Mouse (Mus musculus) adrenal gland, postnatal 10 days (tissue): ENCODE results near the gene Tbca. TPM values are rescaled to one million over a fixed set of nuclear protein-coding genes. Genes with fewer than 3 reads are reported as not detected.
A peak's percentile ranks its signal among the peaks of the same experiment; 100 is the strongest.

Experiments used
- DNase-seq: peaks from one replicate; pipeline ENCODE4 v3.0.0; 2021; ENCODE audit warnings: mixed read lengths
- long read RNA-seq, 2 experiments: library from polyadenylated mRNA; stranded (forward); transcript quantifications; one replicate each; pipeline ENCODE4 v2.0.0; 2021
- total RNA-seq, 2 experiments: library from RNA; stranded (reverse); gene quantifications; 2 replicates each; pipeline ENCODE4 v1.2.3; 2021

The Tbca gene
- 100 to 1,000 TPM; 234 to 235 TPM for total RNA-seq
- long read RNA-seq, experiment 1, transcript Tbca-201 (4 exons, 559 nt) = major isoform, 156 of 183 reads
- long read RNA-seq, experiment 1, partial matches to known transcripts = 26 of 183 reads
- long read RNA-seq, experiment 1, other reads (novel, unspliced or antisense) = 1 of 183 reads
- long read RNA-seq, experiment 2, transcript Tbca-201 (4 exons, 559 nt) = major isoform, 106 of 108 reads
- long read RNA-seq, experiment 2, partial matches to known transcripts = 2 of 108 reads
- long read RNA-seq, experiment 2, other reads (novel, unspliced or antisense) = 0 of 108 reads

DNA sequence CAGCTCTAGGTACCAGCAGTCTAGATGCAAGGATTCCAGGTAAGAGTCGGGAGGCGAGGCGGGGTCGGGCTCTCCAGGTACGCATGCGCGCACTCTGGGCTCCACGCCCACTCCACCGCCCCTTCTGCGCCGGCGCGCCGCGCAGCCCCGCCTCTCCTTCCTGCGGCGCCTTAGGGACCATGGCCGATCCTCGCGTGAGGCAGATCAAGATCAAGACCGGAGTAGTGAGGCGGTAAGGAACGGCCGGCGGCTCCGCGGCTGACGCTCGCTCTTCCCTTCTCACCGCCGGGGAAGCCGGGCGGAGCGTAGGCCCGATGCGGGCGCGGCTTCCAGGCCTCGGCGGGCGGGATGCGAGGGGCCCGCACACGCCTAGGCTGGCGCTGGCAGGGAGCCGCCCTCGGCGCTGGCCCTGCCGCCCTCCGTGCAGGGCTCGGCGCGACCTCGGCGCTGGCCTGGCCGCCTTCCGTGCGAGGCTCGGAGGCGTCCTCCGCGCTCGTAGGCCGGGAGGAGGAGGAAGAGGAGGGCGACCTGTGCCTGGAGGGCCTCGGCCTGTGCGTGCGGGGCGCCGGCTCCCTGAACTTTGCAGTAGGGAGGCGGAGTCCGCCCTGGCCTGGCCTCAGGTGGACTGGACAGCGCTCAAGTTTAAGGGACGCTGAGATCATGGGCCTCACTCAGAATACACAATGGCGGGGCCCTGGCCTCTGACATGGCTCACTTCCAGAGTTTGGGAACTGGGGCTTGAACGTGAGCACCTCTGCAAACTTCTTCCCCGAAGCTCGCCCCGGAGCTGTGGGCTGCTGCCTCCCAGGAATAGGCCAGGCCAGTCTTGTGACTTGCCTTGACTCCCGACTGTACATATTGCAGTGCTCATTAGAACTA, at the start of gene Tbca:
TSS of gene Tbca (plus strand) at position 140 of the 879 bp plus-strand sequence.
- peak; percentile 95 for DNase-seq

DNA sequence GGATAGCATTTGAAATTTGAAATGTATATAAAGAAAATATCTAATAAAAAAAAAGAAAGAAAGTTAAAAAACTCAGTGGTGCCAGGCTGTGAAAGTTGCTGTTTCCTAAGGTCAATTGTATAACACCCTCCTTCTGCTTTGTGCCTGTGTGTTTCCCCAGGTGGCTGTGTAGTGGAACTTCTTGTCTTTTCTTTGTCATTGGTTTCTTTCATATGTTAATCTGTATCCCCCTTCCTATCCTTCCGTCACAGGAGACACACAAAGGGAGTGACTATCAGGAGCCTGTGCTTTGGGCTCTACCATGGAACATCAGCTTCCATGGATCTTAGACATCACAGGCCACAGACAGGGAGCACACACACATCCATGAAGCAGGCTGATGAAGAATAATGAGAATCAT, 43.5 kb upstream of the Tbca start:
- DNase-seq = no peak

GRCm38 (mm10) chr13:94765852-94766251, 22.9 kb upstream of the Tbca start:
- DNase-seq = no peak

DNA sequence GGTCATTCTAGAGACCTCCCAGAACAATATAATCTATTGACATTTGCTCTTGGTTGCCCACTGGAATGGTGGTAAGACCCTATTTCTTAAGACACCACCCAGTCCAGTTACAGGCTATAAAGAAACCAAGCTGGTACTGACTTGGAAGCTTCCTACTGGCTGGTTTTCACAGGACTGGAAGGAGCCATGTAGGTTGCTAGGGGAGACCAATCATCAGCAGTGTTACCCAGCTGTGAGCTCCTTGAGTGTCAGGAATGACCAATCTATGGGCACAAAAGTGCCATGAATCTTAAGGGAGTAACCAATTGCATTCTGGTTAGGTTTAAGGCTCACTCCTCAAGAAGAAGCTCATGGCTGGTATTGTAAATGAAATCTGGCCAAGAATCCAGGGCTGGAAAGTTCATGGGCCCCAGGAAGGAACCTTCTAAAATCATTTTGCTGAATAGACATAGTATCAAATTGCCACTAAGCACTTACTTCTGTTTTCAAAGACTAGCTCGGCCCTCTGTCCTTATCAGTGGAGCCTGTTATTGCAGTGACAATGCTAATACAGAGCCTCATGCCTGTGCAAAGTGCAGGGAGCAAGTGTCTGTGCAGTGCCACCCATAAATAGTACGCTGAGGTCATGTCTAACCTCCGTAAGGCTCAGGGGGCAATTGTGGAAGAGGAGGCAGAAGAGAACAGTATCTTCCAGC, 20.1 kb upstream of the Tbca start:
- no peak for DNase-seq

DNA sequence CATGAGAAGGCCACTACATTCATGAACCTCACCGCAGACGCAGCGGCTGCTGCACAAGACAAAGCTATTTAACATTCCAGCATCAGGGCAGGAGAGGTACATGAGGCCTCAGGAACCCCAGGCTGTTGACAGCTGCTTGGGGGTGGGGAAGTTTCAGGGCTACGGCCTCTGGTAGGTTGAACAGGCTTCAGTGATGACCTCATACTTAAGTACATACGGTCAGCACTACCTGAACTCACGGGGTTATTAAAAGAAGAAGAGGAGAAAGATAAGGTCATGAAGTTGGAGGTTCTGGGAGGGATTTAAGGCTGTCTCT, 19.6 kb upstream of the Tbca start:
- no peak for DNase-seq

GRCm38 (mm10) chr13:94786866-94787265, 1.8 kb upstream of the Tbca start:
- no peak for DNase-seq

GRCm38 (mm10) chr13:94794689-94795088, 6.0 kb downstream of the Tbca start:
- no peak for DNase-seq

DNA sequence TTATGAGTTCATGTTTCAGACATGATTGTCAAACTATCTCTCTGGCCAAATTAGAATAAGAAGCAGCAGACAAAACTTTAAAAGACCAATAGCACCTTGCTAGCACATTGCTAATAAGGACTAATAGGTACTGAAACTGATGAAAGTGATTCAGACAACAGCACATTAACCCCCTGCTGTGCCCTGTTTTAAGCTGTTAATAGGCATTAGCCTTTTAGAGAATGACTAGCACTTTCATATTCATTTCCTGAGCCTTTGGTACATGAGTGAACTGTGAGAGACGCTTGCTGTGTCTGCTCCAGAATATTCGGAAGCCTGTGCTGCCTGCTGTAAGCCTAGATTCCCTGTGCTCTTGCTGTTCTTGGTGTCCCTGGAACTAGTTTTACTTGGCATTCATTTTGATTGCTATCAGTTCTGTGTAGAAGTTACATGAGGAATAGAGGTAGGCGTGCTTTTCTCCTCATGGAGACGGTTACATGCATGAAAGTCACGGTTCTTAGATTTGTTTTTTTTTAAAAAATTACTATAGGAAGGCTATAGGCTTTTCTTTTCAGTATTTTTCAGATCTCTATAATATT, 14.9 kb downstream of the Tbca start:
- DNase-seq = no peak

GRCm38 (mm10) chr13:94806315-94807179, 17.8 kb downstream of the Tbca start:
- DNase-seq = no peak

DNA sequence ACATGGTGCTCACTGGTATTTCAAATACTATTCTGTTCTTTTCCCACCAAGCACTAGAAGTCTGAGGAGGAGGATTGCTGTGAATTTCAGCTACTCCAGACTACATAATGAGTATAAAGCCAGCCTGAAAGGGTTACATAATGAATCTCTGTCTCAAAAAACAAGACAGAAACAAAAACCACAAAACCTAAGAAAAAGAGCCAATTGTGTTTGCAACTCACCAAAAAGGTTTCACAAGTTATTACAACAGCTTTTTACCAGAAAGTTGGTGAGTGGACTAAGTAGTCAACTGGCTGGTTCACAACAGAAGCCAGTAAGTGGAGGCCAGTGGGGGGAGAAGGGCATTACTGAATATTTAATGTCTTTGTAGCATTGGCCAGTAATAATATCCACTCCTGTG, 19.9 kb downstream of the Tbca start:
- DNase-seq = no peak

DNA sequence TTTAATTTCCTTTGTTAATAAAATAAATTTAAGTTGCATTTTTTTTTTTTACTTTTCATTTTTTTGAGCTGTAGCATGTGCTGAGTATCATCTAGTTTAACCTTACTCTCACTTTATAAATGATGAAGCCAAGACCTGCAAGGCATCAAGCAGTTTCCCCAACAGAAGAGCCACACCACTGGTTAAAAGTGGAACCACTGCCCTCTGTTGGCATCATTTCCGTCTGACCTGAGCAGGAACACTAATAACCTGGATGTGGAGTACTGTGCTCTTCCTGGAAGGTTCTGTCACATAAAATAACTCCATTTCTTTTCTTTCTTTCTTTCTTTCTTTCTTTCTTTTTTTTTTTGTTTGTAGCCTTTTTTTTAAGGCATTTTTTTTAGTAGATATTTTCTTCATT, 21.0 kb downstream of the Tbca start:
- DNase-seq = no peak

- no peak for DNase-seq
These were observed 22.7 kb downstream of the Tbca start for GRCm38 (mm10) chr13:94811451-94811850.

DNA sequence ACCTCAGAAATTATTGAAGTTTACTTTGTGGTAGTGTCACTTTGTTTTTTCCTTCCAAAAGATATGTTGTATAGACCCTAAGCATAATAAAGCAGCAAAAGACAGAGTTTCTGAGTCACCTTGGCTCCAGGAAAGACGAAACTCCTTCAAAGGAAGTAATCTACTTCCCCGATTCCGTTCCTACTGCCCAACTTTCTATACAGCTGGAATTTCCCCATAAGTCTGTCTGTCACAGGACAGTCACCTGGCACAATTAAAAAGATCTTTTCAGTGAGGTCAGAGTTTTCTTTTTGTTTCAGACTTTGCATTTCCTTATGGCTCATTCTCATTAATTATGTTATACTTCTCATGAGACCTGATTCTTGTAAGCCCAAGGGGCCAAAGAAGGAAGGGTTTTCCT, 25.1 kb downstream of the Tbca start:
- no peak for DNase-seq

DNA sequence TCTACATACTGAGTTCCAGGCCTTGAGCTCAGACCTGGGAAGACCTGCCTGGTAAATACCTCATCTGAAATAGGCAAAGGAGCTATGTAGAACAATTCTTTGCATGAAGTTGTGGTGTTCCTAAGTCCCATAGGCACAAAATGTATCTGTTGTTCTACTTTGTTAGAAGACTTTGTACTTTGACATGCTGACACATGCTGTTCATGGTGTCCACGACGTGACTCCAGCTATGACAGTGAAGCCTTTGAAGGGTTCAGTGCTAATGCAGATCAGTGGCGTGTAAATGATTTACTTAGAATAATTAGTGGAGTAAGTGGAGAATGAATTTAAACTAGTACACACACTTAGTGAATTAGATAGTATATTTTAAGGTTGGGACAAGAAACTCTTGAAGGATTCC, 31.8 kb downstream of the Tbca start:
- DNase-seq = no peak

DNA sequence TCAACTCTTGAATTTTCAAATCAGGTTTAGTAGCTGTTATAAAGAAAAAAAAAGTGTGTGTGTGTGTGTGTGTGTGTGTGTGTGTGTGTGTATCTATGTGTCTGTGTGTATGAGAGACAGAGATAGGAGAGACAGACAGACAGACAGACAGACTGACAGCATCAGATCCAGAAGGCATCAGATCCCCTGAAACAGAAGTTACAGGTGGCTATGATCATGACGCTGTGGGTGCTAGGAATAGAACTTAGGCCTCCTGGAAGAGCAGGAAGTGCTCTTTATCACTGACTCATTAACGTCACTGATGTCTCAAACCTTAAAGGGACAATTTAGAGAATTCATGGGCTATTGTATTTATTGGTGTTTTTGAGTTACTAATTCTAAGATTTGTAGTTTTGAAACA, 32.2 kb downstream of the Tbca start:
- no peak for DNase-seq

DNA sequence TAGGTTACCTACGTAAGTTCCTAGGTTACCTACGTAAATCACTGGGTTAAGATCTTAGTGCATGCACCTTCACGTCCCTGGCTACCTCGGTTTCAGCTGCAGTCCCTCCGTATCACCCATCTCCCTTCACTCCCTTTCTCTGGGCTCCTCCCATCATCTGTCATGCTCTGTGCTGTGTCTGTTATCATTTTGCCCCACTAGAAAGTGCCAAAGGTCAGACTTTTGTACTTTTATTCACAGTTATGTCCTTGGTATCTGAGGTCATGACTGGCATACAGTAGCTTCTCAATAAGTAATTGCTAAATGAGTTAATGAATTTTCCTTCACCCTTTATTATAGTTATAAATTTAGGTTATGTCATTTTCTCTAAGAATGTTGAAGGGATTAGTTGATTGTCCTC, 37.7 kb downstream of the Tbca start:
- no peak for DNase-seq

DNA sequence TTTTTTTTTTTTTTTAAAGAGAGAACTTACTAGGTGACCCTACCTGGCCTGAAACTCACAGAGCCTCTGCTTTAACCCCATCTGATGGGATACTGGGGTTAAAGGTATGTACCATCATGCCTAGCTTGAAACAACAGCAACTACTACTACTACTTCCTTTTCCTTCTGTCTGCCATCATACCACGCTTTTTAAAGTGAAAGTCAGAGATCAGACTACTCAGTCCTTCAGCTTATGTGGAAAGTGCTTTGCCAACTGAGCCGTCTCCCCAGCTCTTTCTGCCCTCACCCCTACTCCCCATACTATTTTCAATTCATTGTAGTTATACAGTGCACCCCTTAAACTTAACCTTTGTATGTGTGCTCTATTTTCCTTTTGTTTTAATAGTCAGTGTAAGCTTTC, 38.3 kb downstream of the Tbca start:
- no peak for DNase-seq

DNA sequence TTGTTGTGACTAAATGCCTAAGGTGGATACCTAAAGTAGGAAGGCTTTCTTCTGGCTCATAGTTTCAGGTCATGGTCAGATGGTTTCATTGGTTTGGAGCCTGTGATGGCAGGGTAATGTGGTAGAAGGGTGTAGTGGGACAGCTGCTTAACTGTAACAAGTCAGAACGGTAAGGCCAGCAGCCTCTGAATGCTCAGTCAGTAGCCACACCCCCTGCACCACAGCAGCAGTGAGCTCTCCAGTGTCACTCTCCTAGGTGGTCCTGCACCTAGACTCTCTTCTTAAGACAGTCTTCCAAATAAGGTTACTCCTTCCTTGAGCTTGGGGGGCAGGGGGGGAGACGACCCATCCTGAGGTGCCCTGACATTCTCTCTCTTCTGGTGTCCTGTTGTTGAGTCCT, 39.1 kb downstream of the Tbca start:
- no peak for DNase-seq

GRCm38 (mm10) chr13:94838047-94838720, 49.5 kb downstream of the Tbca start:
- DNase-seq = no peak

- no peak for DNase-seq
These were observed 50.1 kb downstream of the Tbca start for GRCm38 (mm10) chr13:94838756-94839337.

- DNase-seq = no peak
These were observed 54.5 kb downstream of the Tbca start for GRCm38 (mm10) chr13:94843236-94843635.
